Mouse (Mus musculus) stomach, embryonic 14.5 days (tissue): ENCODE data around the gene Ifitm3. TPM values are rescaled to one million over a fixed set of nuclear protein-coding genes. Genes with fewer than 3 reads are reported as not detected.

ENCODE experiments used
- ATAC-seq: fragments of 200-750 bp; cut with Nextera tagmentation; 2 replicates; pipeline ENCODE4 v1.8.0; 2017; ENCODE audit warnings: low read depth, moderate TSS enrichment; ENCODE audit not compliant: insufficient number of reproducible peaks, insufficient read depth, low FRiP score
- H3K27ac ChIP-seq: fragments of 300-500 bp; sonication (generic); 2 replicates; pipeline ENCODE4 v1.5.1; 2014; ENCODE audit warnings: mild to moderate bottlenecking, low read length, moderate library complexity, mixed read lengths
- H3K27me3 ChIP-seq: fragments of 300-500 bp; sonication (generic); 2 replicates; pipeline ENCODE4 v1.6.1; 2014; ENCODE audit warnings: low read length, control low read depth, mixed read lengths; ENCODE audit not compliant: control insufficient read depth, insufficient read depth
- H3K36me3 ChIP-seq: fragments of 300-500 bp; sonication (generic); 2 replicates; pipeline ENCODE4 v1.6.1; 2014; ENCODE audit warnings: mild to moderate bottlenecking, control low read depth, low read length, moderate library complexity, mixed read lengths; ENCODE audit not compliant: control insufficient read depth, insufficient read depth
- H3K4me1 ChIP-seq: fragments of 300-500 bp; sonication (generic); 2 replicates; pipeline ENCODE4 v1.6.1; 2014; ENCODE audit warnings: low read length, control low read depth, mixed read lengths; ENCODE audit not compliant: control insufficient read depth, insufficient read depth
- H3K4me2 ChIP-seq: fragments of 300-500 bp; sonication (generic); replicated peaks from 2 replicates; pipeline ENCODE4 v1.6.1; 2014; ENCODE audit warnings: low read depth, low read length, control low read depth
- H3K4me3 ChIP-seq: fragments of 300-500 bp; sonication (generic); 2 replicates; pipeline ENCODE4 v1.5.1; 2014; ENCODE audit warnings: low read depth, low read length, control low read depth
- H3K9ac ChIP-seq: fragments of 300-500 bp; sonication (generic); replicated peaks from 2 replicates; pipeline ENCODE4 v1.6.1; 2014; ENCODE audit warnings: low read depth, mild to moderate bottlenecking, control low read depth, low read length, moderate library complexity, mixed read lengths
- H3K9me3 ChIP-seq: fragments of 300-500 bp; sonication (generic); 2 replicates; pipeline ENCODE4 v1.6.1; 2016; ENCODE audit warnings: low read depth, low read length, control low read depth; ENCODE audit not compliant: control insufficient read depth
- WGBS: fragments of 180-500 bp; shearing (Covaris S2); extraction: QIAGEN DNeasy Blood & Tissue Kit; methylation state at CpG from one replicate; pipeline ENCODE4 v1.1.7; 2014; 5-methylcytosine and 5-hydroxymethylcytosine counted together
- polyA plus RNA-seq: library from polyadenylated mRNA; unstranded; fragments of >200 nt; fragmentation: Nextera tagmentation; extraction: Ambion mirVana; gene quantifications from 2 replicates; pipeline ENCODE4 v1.2.1, GENCODE M21; 2014

Ifitm3 gene
- polyA plus RNA-seq, 1 experiment from 2014 or later = 377 TPM

DNA sequence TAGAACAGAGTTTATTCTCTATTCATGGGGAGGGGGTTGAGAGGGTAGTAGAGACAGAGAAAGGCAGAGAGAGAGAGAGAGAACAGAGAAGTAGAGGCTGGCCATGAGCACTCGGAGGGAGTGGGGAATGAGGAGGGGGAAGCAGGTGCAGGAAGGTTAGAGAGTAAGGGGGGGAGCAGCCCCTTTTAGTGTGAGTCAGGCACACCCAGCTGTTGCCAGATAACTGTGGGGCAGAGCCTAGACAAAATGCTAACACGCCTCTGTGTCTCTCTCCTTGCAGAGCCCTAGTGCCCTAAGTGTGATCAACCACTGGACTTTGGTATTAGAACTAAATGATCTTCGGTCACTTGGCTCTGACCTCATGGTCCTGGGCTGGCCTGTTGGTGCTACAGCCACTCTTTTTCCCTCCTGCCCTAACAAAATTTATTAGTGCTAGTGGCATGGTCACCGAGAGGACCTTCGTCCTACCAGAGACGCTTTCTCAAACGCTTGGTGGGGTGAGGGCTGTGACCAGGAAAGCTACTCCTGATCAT lies 734 bp upstream of the Ifitm3 start:
- ATAC-seq = no peak
- WGBS = 84% methylated on average over 7 of the region's 7 CpGs

GRCm38 (mm10) chr7:141009665-141010064 lies 905 bp downstream of the Ifitm3 start:
- peaks cover 18% of the 10 kb centered on the region; the same call in 1 of the 2 replicates for H3K4me1 ChIP-seq
- H3K27ac ChIP-seq = peak overlapping the region; percentile 62; the same call in 1 of the 2 replicates
- H3K27me3 ChIP-seq = no peaks in the 10 kb centered on the region
- H3K4me2 ChIP-seq = peak overlapping the region; percentile 57
- H3K36me3 ChIP-seq = no peaks in the 10 kb centered on the region
- 72% methylated on average over 9 of the region's 9 CpGs for WGBS
- H3K4me3 ChIP-seq = peak overlapping the region; percentile 41
- peak overlapping the region; percentile 47; the same call in 1 of the 2 replicates for H3K9ac ChIP-seq
- ATAC-seq = no peak
- no peaks in the 10 kb centered on the region for H3K9me3 ChIP-seq

More for the DNA sequence above, 734 bp upstream of the Ifitm3 start:
- H3K9me3 ChIP-seq = no peaks in the 10 kb centered on the region
- H3K9ac ChIP-seq = no peak overlapping the region
- H3K27ac ChIP-seq = peak overlapping the region; percentile 62
- no peaks in the 10 kb centered on the region for H3K27me3 ChIP-seq
- H3K4me1 ChIP-seq = peaks cover 18% of the 10 kb centered on the region; the same call in 1 of the 2 replicates
- peak overlapping the region; percentile 57 for H3K4me2 ChIP-seq
- H3K4me3 ChIP-seq = no peak overlapping the region
- H3K36me3 ChIP-seq = no peaks in the 10 kb centered on the region

- H3K36me3 ChIP-seq = no peaks in the 10 kb centered on the region
- peak; percentile 84 for ATAC-seq
- peak overlapping the region; percentile 57 for H3K4me2 ChIP-seq
- H3K4me3 ChIP-seq = peak overlapping the region; percentile 41; the same call in 1 of the 2 replicates
- H3K9ac ChIP-seq = 0 out of 2 replicates have a peak overlapping the region, but pooled peaks have one; percentile 7
- WGBS = 8% methylated on average over 20 of the region's 20 CpGs
- no peaks in the 10 kb centered on the region for H3K27me3 ChIP-seq
- H3K9me3 ChIP-seq = no peaks in the 10 kb centered on the region
- peak overlapping the region; percentile 39; the same call in 1 of the 2 replicates for H3K27ac ChIP-seq
- peaks cover 18% of the 10 kb centered on the region; the same call in 1 of the 2 replicates for H3K4me1 ChIP-seq
These were observed 1.5 kb downstream of the Ifitm3 start for GRCm38 (mm10) chr7:141008938-141009660.

- Histone ChIP-seq H3K27me3 (no peaks in the 10 kb centered on the region), H3K9me3 (no peaks in the 10 kb centered on the region), H3K27ac (peak overlapping the region; percentile 39; the same call in 1 of the 2 replicates), H3K9ac (no peak overlapping the region), H3K4me2 (peak overlapping the region; percentile 57), H3K4me3 (no peak overlapping the region), H3K4me1 (peaks cover 18% of the 10 kb centered on the region; the same call in 1 of the 2 replicates), H3K36me3 (no peaks in the 10 kb centered on the region)
- 15% methylated on average over 7 of the region's 7 CpGs for WGBS
- no peak for ATAC-seq
These were observed 2.2 kb downstream of the Ifitm3 start for GRCm38 (mm10) chr7:141008312-141008761.

GRCm38 (mm10) chr7:141006914-141007313 lies 3.7 kb downstream of the Ifitm3 start:
- Histone ChIP-seq H3K9me3 (no peaks in the 10 kb centered on the region), H3K4me2 (no peak overlapping the region), H3K4me3 (no peak overlapping the region), H3K36me3 (no peaks in the 10 kb centered on the region), H3K4me1 (peaks cover 18% of the 10 kb centered on the region; the same call in 1 of the 2 replicates), H3K9ac (no peak overlapping the region), H3K27ac (no peak overlapping the region), H3K27me3 (no peaks in the 10 kb centered on the region)
- no peak for ATAC-seq
- 86% methylated on average over 5 of the region's 5 CpGs for WGBS

DNA sequence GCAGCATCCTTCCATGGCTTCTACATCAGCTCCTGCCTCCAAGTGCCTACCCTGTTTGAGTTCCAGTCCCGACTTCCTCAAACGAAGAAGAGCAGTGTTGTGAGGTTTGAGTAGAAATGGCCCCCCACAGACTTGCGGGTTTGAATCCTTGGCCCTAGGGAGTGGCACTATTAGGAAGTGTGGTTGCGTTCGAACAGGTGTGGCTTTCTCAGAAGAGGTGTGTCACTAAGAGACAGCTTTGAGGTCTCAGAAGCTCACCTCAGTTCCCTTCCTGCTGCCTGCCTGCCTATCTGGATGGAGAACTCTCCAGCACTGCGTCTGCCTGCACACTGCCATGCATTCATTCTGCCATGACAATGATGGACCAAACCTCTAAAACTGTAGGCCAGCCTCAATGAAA lies 4.1 kb downstream of the Ifitm3 start:
- Histone ChIP-seq H3K4me2 (no peak overlapping the region), H3K4me1 (peaks cover 18% of the 10 kb centered on the region; the same call in 1 of the 2 replicates), H3K27ac (no peak overlapping the region), H3K27me3 (no peaks in the 10 kb centered on the region), H3K9ac (no peak overlapping the region), H3K4me3 (no peak overlapping the region), H3K36me3 (no peaks in the 10 kb centered on the region), H3K9me3 (no peaks in the 10 kb centered on the region)
- ATAC-seq = no peak
- 84% methylated on average over 6 of the region's 6 CpGs for WGBS

GRCm38 (mm10) chr7:141003248-141004010 lies 7.1 kb downstream of the Ifitm3 start:
- no peak overlapping the region for H3K9ac ChIP-seq
- no peaks in the 10 kb centered on the region for H3K36me3 ChIP-seq
- H3K4me3 ChIP-seq = no peak overlapping the region
- no peaks in the 10 kb centered on the region for H3K27me3 ChIP-seq
- H3K4me1 ChIP-seq = peaks cover under 1% of the 10 kb centered on the region; the same call in 1 of the 2 replicates
- H3K27ac ChIP-seq = no peak overlapping the region
- no peak for ATAC-seq
- WGBS = 67% methylated on average over 5 of the region's 5 CpGs
- H3K9me3 ChIP-seq = no peaks in the 10 kb centered on the region
- no peak overlapping the region for H3K4me2 ChIP-seq
